In genomic region chr2:168081299-168081932, GRCm38 (mm10) we compare ENCODE assay signal across 8 mouse cellular contexts. TPM values are rescaled to one million over a fixed set of nuclear protein-coding genes. Genes with fewer than 3 reads are reported as not detected.
A peak's percentile ranks its signal among the peaks of the same experiment; 100 is the strongest.
DNase-seq lines count a peak whose midpoint lies in the region; ATAC-seq and TF ChIP-seq lines count a peak whose summit lies in the region.

No protein-coding gene starts in this region.

- intact Hi-C loops in heart, postnatal 36 days (cut with DNase I) = no loop called here

- under 1% methylated on average over 49 of the region's 49 CpGs for WGBS in heart, embryonic 12.5 days
- WGBS in heart, postnatal 0 days = under 1% methylated on average over 48 of the region's 49 CpGs
- under 1% methylated on average over 49 of the region's 49 CpGs for WGBS in midbrain, embryonic 10.5 days
- under 1% methylated on average over 48 of the region's 49 CpGs for WGBS in stomach, embryonic 16.5 days

- peaks cover 47% of the 10 kb centered on the region for H3K4me1 ChIP-seq in heart, embryonic 12.5 days (replicated peaks)
- 0 out of 2 replicates have a peak, but pooled peaks cover 11% of the 10 kb centered on the region for H3K4me1 ChIP-seq in heart, postnatal 0 days (ENCODE audit: control insufficient read depth, insufficient read depth)
- peaks cover 46% of the 10 kb centered on the region for H3K4me1 ChIP-seq in midbrain, embryonic 10.5 days
- peaks cover 13% of the 10 kb centered on the region for H3K4me1 ChIP-seq in stomach, embryonic 16.5 days (ENCODE audit: control insufficient read depth, insufficient read depth, low read length)

- H3K4me3 ChIP-seq in heart, embryonic 12.5 days = peak overlapping the region; percentile 78
- H3K4me3 ChIP-seq in heart, postnatal 0 days (ENCODE audit: low read depth, low read length) = peak overlapping the region; percentile 86
- peak overlapping the region; percentile 93 for H3K4me3 ChIP-seq in midbrain, embryonic 10.5 days
- H3K4me3 ChIP-seq in stomach, embryonic 16.5 days (replicated peaks; ENCODE audit: low read length) = peak overlapping the region; percentile 61

- no peaks in the 10 kb centered on the region for H3K9me3 ChIP-seq in heart, embryonic 12.5 days (replicated peaks)
- no peaks in the 10 kb centered on the region for H3K9me3 ChIP-seq in heart, postnatal 0 days (replicated peaks; ENCODE audit: control insufficient read depth, low read length)
- H3K9me3 ChIP-seq in midbrain, embryonic 10.5 days (replicated peaks) = no peaks in the 10 kb centered on the region
- H3K9me3 ChIP-seq in stomach, embryonic 16.5 days (replicated peaks; ENCODE audit: control insufficient read depth, low read length) = no peaks in the 10 kb centered on the region

- H3K27ac ChIP-seq in heart, embryonic 12.5 days (ENCODE audit: poor library complexity, severe bottlenecking) = peak overlapping the region; percentile 83
- H3K27ac ChIP-seq in heart, postnatal 0 days (ENCODE audit: low read depth) = peak overlapping the region; percentile 81
- peak overlapping the region; percentile 91 for H3K27ac ChIP-seq in midbrain, embryonic 10.5 days (replicated peaks)
- H3K27ac ChIP-seq in stomach, embryonic 16.5 days (ENCODE audit: low read length) = peak overlapping the region; percentile 80

- peak overlapping the region; percentile 93 for H3K4me2 ChIP-seq in heart, embryonic 12.5 days
- H3K4me2 ChIP-seq in heart, postnatal 0 days (ENCODE audit: low read depth, low read length) = peak overlapping the region; percentile 99
- H3K4me2 ChIP-seq in stomach, embryonic 16.5 days (ENCODE audit: low read depth, low read length) = peak overlapping the region; percentile 97

- peaks cover 10% of the 10 kb centered on the region for H3K27me3 ChIP-seq in heart, embryonic 12.5 days (replicated peaks)
- 0 out of 2 replicates have a peak, but pooled peaks cover 8% of the 10 kb centered on the region for H3K27me3 ChIP-seq in heart, postnatal 0 days (ENCODE audit: control insufficient read depth, insufficient read depth, low read length)
- H3K27me3 ChIP-seq in midbrain, embryonic 10.5 days (ENCODE audit: low read depth, poor library complexity, severe bottlenecking) = peaks cover 44% of the 10 kb centered on the region
- H3K27me3 ChIP-seq in stomach, embryonic 16.5 days (ENCODE audit: control insufficient read depth, insufficient read depth, low read length) = no peaks in the 10 kb centered on the region

- no peak for TF ChIP-seq CTCF in heart, postnatal 0 days (IDR thresholded peaks at IDR 0.05; ENCODE audit: low read depth)

- ATAC-seq in heart, embryonic 12.5 days (ENCODE audit: insufficient number of reproducible peaks, low FRiP score) = no peak
- ATAC-seq in heart, postnatal 0 days (ENCODE audit: insufficient read depth, low read depth) = no peak; the same call in 1 of the 2 replicates
- no peak for ATAC-seq in stomach, embryonic 16.5 days (ENCODE audit: insufficient read depth, low FRiP score)
- no peak for ATAC-seq in CD4-positive, CD25-positive, alpha-beta regulatory T cell, adult 4 months

- no peak for TF ChIP-seq EP300 in heart, postnatal 0 days (IDR thresholded peaks at IDR 0.05; ENCODE audit: low read depth)

- DNase-seq in heart, postnatal 36 days = no peak
- DNase-seq in urinary bladder, postnatal 14 days (ENCODE audit: low spot score) = peak; percentile 26
- no peak for DNase-seq in urinary bladder, postnatal 10 days (ENCODE audit: low spot score)
- no peak for DNase-seq in heart, postnatal 0 days (ENCODE audit: low spot score)
- no peak for DNase-seq in midbrain, embryonic 10.5 days (ENCODE audit: low spot score)

- peak overlapping the region; percentile 85 for H3K9ac ChIP-seq in heart, embryonic 12.5 days
- peak overlapping the region; percentile 71 for H3K9ac ChIP-seq in heart, postnatal 0 days (replicated peaks; ENCODE audit: low read depth, low read length)
- H3K9ac ChIP-seq in stomach, embryonic 16.5 days (ENCODE audit: low read length) = peak overlapping the region; percentile 74

- no peaks in the 10 kb centered on the region for H3K36me3 ChIP-seq in heart, embryonic 12.5 days
- no peaks in the 10 kb centered on the region for H3K36me3 ChIP-seq in heart, postnatal 0 days (replicated peaks; ENCODE audit: control insufficient read depth, insufficient read depth, low read length)
- no peaks in the 10 kb centered on the region; the same call in 1 of the 2 replicates for H3K36me3 ChIP-seq in midbrain, embryonic 10.5 days
- no peaks in the 10 kb centered on the region for H3K36me3 ChIP-seq in stomach, embryonic 16.5 days (ENCODE audit: control insufficient read depth, insufficient read depth, low read length)

RNA-seq across cellular contexts. Expression of gene Pard6b, which starts 0.6 kb away (rescaled TPM):
- polyA plus RNA-seq in heart, embryonic 12.5 days (2016; fragmentation: Nextera tagmentation; extraction: Ambion mirVana) = 13.0 and 13.2 TPM in 2 replicates
- total RNA-seq in heart, postnatal 36 days (2021) = 1 to 10 TPM; 2.7 to 3.1 TPM
- total RNA-seq in heart, postnatal 0 days (2014; rRNA removed; ENCODE audit: low replicate concordance) = 4.4 and 6.5 TPM in 2 replicates
- 3.3 and 3.5 TPM in 2 replicates for polyA plus RNA-seq in heart, postnatal 0 days (2015; fragmentation: Nextera tagmentation; extraction: Ambion mirVana)
- 6.9 and 7.5 TPM in 2 replicates for polyA plus RNA-seq in midbrain, embryonic 10.5 days (2016; fragmentation: Nextera tagmentation; extraction: Ambion mirVana)
- 8.3 TPM in 2 replicates for polyA plus RNA-seq in stomach, embryonic 16.5 days (2015; fragmentation: Nextera tagmentation; extraction: Ambion mirVana)
- polyA plus RNA-seq in CD4-positive, CD25-positive, alpha-beta regulatory T cell, adult 4 months (2017; shearing (Covaris generic)) = 1 to 10 TPM in 1 of 2 experiments, under 1 TPM in 1; 0.23 to 1.2 TPM
